Mouse (Mus musculus): Measurements from ENCODE around the gene Josd1.

GRCm38 (mm10) chr15:79661852-79662251, 25.9 kb downstream of the Josd1 start:
- TF ChIP-seq CHD2 (IDR thresholded peaks at IDR 0.05; ENCODE audit: low read depth, low read length) (no peak), HCFC1 (IDR thresholded peaks at IDR 0.05; ENCODE audit: borderline replicate concordance, insufficient read depth, low read length) (no peak), ZC3H11A (IDR thresholded peaks at IDR 0.05; ENCODE audit: borderline replicate concordance, low read depth, low read length) (no peak), MAFK (IDR thresholded peaks at IDR 0.05; ENCODE audit: insufficient read depth, low read depth, low read length) (no peak)
